Mouse (Mus musculus): Measurements from ENCODE around the gene Csnk1e.
"Not testable (repeated sequence)": the region's sequence is repeated elsewhere in the genome, so short reads cannot be mapped to it uniquely, and the experiment has no call there.

The Csnk1e gene

DNA sequence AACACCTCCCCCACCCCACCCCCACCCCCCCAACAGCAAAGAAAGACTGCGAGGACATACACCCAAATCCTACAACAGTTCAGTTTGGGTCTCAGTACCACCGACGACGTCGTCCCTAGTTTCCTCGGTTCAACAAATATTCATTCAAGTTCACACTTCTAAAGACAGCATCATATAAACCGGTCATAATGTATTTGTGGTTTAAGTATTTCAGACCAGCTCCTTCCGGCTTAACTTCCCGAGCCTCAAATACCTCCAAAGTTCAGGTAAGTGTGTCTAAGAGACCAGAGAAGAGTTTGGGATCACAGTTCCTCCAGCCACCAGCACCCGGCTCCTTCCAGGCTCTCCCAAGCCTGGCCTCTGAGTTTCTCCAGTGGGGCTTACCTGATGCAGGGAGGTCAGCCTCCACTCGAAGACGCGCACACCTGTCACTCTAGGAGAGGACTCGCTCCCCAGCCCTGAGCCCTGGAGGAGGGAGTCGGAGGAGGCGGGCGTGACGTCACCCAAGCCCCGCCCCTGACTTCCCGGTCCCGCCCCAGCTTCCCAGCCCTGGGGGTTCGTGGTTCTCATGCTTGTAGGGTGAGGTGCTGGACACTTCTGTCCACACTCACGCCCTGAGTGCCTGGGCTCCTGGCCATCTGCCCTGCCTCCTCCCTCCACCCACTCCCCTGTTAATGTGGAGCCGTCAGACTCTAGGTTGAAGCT lies at the start of gene Csnk1e:
Gene Csnk1e, minus strand, starts transcription at position 461 of the 705 bp plus-strand sequence.
- DNase-seq (ENCODE audit: low read depth, low spot score) = no peak

DNA sequence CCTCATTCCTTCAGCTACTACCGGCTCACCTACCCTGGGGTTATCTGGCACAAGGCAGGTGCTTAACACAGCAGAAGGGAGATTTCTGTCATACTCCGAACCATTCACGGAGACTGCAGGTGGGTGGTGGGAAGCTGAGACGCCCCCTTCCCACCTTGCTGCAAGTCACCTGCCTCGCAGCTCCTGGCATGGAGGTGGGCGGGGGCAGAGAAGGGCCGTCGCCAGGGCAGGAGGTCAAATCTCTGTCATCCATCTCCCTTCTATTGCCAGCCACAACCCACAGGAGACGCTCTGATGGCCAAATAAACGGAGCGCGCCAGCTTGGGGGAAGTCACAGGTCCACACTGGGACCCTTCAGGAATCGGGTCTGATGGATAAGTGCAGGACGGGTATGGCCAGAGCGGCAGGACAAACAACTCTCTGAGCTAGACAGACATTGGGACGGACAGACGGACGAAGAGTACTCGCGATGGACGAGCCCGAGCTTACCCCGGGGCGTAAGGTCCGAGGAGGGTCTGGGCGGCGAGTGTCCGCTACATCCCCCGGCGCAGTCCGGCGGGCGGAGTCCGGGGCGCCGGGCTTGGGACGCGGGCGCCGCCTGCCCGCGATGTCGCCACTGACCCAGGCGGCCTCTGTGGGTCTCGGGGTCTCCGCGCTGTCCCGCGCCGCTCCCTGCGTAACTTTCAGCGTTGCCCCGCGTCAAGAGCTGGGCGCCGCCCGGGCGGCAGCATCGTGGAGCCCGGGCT lies 49.5 kb upstream of the Csnk1e start, which contains the start of gene Kcnj4:
Gene Kcnj4, minus strand, starts transcription at position 535 of the 746 bp plus-strand sequence.
- DNase-seq (ENCODE audit: low read depth, low spot score) = no peak

DNA sequence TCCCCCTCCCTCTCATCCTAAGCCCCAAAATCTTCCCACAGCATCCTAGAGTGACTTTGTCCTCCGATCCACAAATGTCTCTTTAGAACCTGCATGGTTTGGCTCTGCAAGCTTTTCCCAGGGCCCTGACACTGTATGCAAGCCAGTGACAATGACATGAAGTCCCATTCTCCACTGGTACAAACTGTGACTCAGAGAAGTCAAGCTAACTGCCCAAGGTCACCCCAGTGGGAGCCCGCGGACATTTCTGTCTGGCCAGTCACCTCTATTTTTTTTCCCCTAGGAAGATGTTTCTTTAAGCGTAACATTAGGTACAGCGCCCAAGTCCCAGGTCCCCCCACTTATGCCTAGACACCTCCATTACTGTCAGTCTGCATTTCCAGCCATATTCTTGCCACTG lies 48.1 kb upstream of the Csnk1e start:
- no peak for DNase-seq (ENCODE audit: low read depth, low spot score)

DNA sequence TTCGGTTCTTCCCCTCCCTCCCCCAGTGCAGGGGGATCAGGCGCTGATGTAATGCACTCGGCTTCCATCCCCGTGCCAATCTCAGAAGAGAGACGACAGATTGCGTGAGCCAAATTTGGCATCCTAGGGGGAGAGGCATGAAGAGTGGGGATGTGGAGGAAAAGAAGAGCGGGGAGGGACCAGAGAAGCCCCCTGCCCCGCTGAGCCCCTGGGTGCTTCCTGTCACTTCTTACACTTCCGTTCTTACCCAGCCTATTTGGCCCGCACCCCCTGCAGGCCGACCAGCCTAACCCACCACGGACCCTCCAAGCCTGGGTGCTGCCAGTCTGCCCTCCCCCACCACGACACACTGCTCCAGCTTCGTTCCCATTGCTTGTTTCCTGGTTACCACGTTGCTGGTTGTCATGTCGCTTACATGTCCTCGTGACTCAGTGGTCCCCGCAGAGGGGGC lies 47.5 kb upstream of the Csnk1e start:
- DNase-seq (ENCODE audit: low read depth, low spot score) = no peak

DNA sequence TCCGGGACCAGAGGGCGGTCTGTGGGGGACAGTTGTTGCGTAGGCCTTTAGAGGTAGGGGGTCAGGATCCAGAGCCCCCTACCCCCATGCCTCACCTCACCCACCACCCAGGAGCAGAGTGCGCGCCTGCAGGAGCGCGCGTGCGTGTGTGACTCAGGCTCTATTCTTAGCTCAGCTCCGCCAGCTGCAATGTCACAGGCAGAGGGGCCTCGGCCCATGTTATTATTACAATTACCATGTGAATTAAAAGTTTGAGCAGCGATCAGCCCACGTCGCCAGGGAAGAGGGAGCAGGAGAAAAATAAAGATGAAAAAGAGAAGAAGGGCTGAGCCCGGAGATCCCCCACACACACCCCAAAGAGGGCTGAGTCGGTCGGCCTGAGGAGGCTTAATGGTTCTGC lies 44.7 kb upstream of the Csnk1e start:
- DNase-seq (ENCODE audit: low read depth, low spot score) = no peak

DNA sequence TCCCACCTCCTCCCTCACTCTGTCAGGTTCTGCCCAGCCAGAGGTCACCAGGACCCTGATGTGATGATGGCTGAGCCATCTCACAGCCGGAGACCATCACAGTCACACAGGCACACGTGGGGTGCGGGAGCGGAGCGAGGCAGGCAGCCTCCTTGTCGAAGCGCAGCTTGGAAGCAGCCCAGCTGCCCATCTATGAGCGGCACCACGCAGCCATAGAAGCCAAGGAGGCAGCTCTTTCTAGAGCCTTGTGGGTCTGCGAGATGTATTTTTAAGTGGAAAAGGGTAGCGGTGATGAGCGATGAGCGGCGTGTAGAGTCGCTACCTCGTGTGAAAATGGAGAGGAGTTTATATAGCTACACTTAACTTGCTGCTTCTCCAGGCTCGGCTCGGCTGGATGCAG lies 38.2 kb upstream of the Csnk1e start:
- DNase-seq (ENCODE audit: low read depth, low spot score) = no peak

DNA sequence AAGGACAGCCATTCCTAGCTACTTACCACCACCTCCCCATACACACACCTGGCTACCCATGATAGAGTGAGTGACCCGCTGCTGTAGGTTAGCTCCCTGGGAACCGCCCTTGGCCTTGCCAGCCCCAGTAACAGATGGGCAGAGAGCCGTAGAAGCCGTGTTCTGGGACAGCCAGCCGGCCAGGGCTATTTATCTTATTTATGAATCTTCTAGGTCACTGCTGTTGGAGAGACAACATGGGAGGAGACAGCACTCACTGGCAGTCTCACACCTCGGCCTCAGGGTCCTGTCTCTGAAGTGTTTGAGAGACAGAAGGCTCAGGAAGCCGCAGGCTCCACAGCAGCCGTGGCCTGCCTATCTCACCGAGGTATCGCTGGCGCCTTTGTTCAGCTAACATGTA lies 34.1 kb upstream of the Csnk1e start:
- DNase-seq (ENCODE audit: low read depth, low spot score) = no peak

DNA sequence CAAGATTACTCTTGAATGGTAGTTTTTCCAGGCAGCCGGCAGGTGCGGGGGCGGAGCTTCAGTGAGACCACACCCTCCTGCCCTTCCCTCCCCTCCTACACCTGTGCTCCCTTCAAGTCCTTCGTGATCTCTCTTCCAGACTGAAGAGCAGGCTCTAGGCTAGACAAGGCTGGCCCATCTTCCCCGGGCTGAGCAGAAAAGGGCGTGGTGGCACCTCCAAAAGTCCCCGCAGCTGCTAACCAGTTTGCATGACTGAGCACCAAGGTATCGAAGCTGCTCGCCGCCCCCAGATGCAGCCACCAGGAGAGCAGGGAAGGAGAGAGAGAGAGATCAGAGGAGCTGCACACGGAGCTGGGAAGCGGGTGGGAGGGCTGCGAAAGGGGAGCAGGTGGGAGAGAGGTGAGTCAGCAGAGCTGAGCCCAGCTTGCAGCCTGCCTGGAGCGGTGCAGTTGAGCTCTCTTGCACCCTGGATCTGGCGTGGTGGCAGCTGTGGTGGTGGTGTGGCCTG lies 25.9 kb upstream of the Csnk1e start:
- no peak for DNase-seq (ENCODE audit: low read depth, low spot score)

DNA sequence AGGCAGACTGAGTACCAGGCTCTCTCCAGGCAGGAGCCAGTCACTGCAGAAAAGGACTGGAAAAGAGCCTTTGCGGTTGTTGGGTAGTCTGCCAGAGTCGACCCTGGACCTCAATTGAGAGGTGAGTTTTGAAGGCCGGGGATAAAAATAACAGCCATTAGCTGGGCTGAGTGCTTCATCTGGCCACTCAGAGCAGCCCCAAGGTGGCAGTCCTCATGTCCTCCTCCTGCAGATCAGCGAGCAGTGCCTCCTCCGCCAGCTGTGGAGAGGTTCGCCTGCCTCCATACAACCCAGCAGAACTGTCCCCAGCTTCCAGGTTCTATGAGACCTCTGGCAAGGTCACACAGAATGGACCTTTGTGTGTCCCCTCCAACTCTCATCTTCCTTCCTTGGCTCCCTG lies 21.9 kb upstream of the Csnk1e start:
- no peak for DNase-seq (ENCODE audit: low read depth, low spot score)

GRCm38 (mm10) chr15:79473638-79474355 lies 18.4 kb upstream of the Csnk1e start:
- DNase-seq (ENCODE audit: low read depth, low spot score) = no peak

DNA sequence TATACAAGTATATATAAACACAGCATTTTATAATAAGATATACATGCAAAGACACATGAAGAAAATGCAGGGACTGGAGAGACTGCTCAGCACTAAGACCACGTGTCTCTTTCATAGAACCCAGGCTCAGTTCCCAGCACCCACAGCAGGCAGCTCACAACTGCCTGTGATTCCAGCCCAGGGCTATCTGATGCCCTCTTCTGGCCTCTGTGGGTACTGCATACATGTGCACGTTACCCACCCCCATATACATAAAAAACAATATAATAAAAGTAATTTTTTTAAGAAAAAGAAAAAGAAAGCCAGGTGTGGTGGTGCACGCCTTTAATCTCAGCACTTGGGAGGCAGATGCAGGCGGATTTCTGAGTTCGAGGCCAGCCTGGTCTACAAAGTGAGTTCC lies 17.7 kb upstream of the Csnk1e start:
- no peak for DNase-seq (ENCODE audit: low read depth, low spot score)

DNA sequence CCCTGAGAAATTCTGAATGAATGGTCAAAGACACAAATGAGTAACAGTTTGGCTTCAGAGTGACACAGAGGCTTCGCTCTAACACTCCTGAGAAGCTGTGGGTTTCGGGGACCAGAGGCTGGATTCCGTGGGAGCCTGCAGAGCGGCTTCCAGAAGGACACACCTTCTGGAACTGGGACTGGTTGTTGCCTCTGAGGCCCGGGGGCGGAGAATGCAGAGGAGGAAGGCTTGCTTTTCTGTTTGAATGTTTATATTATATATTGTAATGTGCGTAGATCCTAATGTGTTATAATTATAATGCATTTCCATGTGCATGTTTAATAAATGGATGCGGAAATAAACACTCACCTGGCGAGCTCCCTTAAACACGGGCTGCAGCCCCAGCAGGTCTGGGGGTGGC lies 15.7 kb upstream of the Csnk1e start:
- DNase-seq (ENCODE audit: low read depth, low spot score) = no peak

DNA sequence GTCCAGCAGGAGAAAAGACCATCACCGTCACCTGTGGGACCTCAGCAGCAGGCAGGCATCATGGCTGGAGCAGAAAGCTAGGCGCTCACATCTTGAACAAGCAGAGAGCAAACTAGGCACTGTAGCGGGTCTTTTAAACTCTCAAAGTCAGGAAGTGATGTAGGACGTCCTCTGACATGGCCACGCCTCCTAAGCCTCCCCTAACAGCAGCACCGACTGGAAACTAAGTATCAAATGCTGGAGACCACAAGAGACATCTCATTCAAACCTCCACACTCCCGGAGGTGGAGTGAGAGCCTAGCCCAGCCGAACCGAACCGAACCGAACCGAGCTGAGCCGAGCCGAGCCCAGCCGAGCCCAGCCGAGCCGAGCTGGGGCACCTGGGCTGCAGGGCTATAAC lies 15.2 kb upstream of the Csnk1e start:
- DNase-seq (ENCODE audit: low read depth, low spot score) = no peak

GRCm38 (mm10) chr15:79469577-79469976 lies 14.2 kb upstream of the Csnk1e start:
- no peak for DNase-seq (ENCODE audit: low read depth, low spot score)

- DNase-seq (ENCODE audit: low read depth, low spot score) = peak; percentile 72
Measured at GRCm38 (mm10) chr15:79466601-79467286, 11.4 kb upstream of the Csnk1e start.

- DNase-seq (ENCODE audit: low read depth, low spot score) = no peak
Measured at GRCm38 (mm10) chr15:79456546-79456945, 1.2 kb upstream of the Csnk1e start.

GRCm38 (mm10) chr15:79456104-79456503 lies 738 bp upstream of the Csnk1e start:
- DNase-seq (ENCODE audit: low read depth, low spot score) = not testable (repeated sequence)

DNA sequence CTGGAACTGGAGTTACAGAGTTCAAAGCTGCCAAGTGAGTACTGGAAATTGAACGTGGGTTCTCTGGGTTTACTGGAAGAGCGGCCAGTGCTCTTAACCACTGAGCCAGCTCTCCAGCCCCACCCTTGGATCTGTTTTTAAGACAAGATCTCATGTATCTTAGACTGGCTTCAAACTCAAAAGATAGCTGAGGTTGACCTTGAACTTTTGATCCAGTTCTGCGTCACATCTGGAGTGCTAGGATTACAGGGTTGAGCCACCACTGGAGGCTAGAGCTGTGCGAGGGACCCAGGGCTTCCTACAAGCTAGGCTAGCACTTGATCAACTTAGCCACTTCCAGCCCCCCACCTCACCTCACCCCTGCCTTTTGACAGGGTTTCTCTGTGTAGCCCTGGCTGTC lies 1.5 kb downstream of the Csnk1e start:
- no peak for DNase-seq (ENCODE audit: low read depth, low spot score)

- DNase-seq (ENCODE audit: low read depth, low spot score) = no peak
Measured at GRCm38 (mm10) chr15:79448041-79448440, 7.3 kb downstream of the Csnk1e start.

GRCm38 (mm10) chr15:79445786-79446654 lies 9.3 kb downstream of the Csnk1e start:
- DNase-seq (ENCODE audit: low read depth, low spot score) = no peak

Measured in retina, postnatal 7 days (tissue).